Mouse (Mus musculus) intestine, embryonic 16.5 days (tissue): ENCODE data around the gene Lrrc15. TPM values are rescaled to one million over a fixed set of nuclear protein-coding genes. Genes with fewer than 3 reads are reported as not detected.

Experiments
- ATAC-seq: fragments of 200-750 bp; cut with Nextera tagmentation; 2 replicates; pipeline ENCODE4 v1.8.0; 2017; ENCODE audit warnings: moderate TSS enrichment, moderate library complexity
- H3K27ac ChIP-seq: fragments of 300-500 bp; sonication (generic); 2 replicates; pipeline ENCODE4 v1.5.1; 2014; ENCODE audit warnings: mild to moderate bottlenecking, low read length
- H3K27me3 ChIP-seq: fragments of 300-500 bp; sonication (generic); replicated peaks from 2 replicates; pipeline ENCODE4 v1.6.1; 2014; ENCODE audit warnings: low read length, control low read depth, mixed read lengths; ENCODE audit not compliant: control insufficient read depth, insufficient read depth
- H3K36me3 ChIP-seq: fragments of 300-500 bp; sonication (generic); 2 replicates; pipeline ENCODE4 v1.6.1; 2014; ENCODE audit warnings: low read length, control low read depth; ENCODE audit not compliant: control insufficient read depth, insufficient read depth
- H3K4me1 ChIP-seq: fragments of 300-500 bp; sonication (generic); 2 replicates; pipeline ENCODE4 v1.6.1; 2014; ENCODE audit warnings: low read length, control low read depth, mixed read lengths; ENCODE audit not compliant: control insufficient read depth, insufficient read depth
- H3K4me2 ChIP-seq: fragments of 300-500 bp; sonication (generic); 2 replicates; pipeline ENCODE4 v1.6.1; 2014; ENCODE audit warnings: low read depth, low read length, control low read depth
- H3K4me3 ChIP-seq: fragments of 300-500 bp; sonication (generic); 2 replicates; pipeline ENCODE4 v1.5.1; 2014; ENCODE audit warnings: mild to moderate bottlenecking, low read length
- H3K9ac ChIP-seq: fragments of 300-500 bp; sonication (generic); 2 replicates; pipeline ENCODE4 v1.6.1; 2014; ENCODE audit warnings: low read depth, low read length
- H3K9me3 ChIP-seq: fragments of 300-500 bp; sonication (generic); 2 replicates; pipeline ENCODE4 v1.6.1; 2016; ENCODE audit warnings: low read length, control low read depth; ENCODE audit not compliant: control insufficient read depth
- WGBS: fragments of 180-500 bp; shearing (Covaris S2); extraction: QIAGEN DNeasy Blood & Tissue Kit; methylation state at CpG from one replicate; pipeline ENCODE4 v1.1.7; 2014; 5-methylcytosine and 5-hydroxymethylcytosine counted together
- polyA plus RNA-seq: library from polyadenylated mRNA; unstranded; fragments of >200 nt; fragmentation: Nextera tagmentation; extraction: Ambion mirVana; gene quantifications from 2 replicates; pipeline ENCODE4 v1.2.1, GENCODE M21; 2015

Gene Lrrc15
- 0.32 and 0.37 TPM in 2 replicates for polyA plus RNA-seq

GRCm38 (mm10) chr16:30282844-30283495 lies at the start of gene Lrrc15:
Gene Lrrc15, minus strand, starts transcription at chr16:30283256.
- Histone ChIP-seq H3K9ac (peak within 1 kb of the TSS; percentile 55), H3K9me3 (no peaks in the 10 kb centered on the region), H3K4me2 (peak within 1 kb of the TSS; percentile 56), H3K4me1 (peaks cover 26% of the 10 kb centered on the region), H3K4me3 (peak within 1 kb of the TSS; percentile 34), H3K36me3 (no peaks in the 10 kb centered on the region), H3K27me3 (no peaks in the 10 kb centered on the region; the same call in 1 of the 2 replicates), H3K27ac (no peak within 1 kb of the TSS)
- peak; percentile 39; the same call in 1 of the 2 replicates for ATAC-seq
- 5% methylated on average over 34 of the region's 34 CpGs for WGBS

GRCm38 (mm10) chr16:30314236-30314635 lies 31.2 kb upstream of the Lrrc15 start:
- Histone ChIP-seq H3K27ac (no peak overlapping the region), H3K9ac (no peak overlapping the region), H3K4me2 (no peak overlapping the region), H3K4me1 (peaks cover 7% of the 10 kb centered on the region), H3K27me3 (peaks cover 3% of the 10 kb centered on the region; the same call in 1 of the 2 replicates), H3K4me3 (no peak overlapping the region), H3K36me3 (0 out of 2 replicates have a peak, but pooled peaks cover 4% of the 10 kb centered on the region), H3K9me3 (no peaks in the 10 kb centered on the region)
- no peak for ATAC-seq

- peak within 1 kb of the TSS; percentile 64 for H3K4me3 ChIP-seq
- no peak for ATAC-seq
- peak within 1 kb of the TSS; percentile 71 for H3K9ac ChIP-seq
- peak within 1 kb of the TSS; percentile 99 for H3K4me2 ChIP-seq
- no peak within 1 kb of the TSS for H3K27ac ChIP-seq
- peaks cover 14% of the 10 kb centered on the region for H3K4me1 ChIP-seq
- H3K27me3 ChIP-seq = peaks cover 25% of the 10 kb centered on the region; the same call in 1 of the 2 replicates
- H3K36me3 ChIP-seq = no peaks in the 10 kb centered on the region
- no peaks in the 10 kb centered on the region for H3K9me3 ChIP-seq
Observed at GRCm38 (mm10) chr16:30310647-30311046, 27.6 kb upstream of the Lrrc15 start, which contains the start of gene Gp5. Gene Gp5, minus strand, starts transcription at chr16:30310779.

- Histone ChIP-seq H3K27ac (no peak overlapping the region), H3K36me3 (no peaks in the 10 kb centered on the region), H3K9me3 (no peaks in the 10 kb centered on the region), H3K4me2 (0 out of 2 replicates have a peak overlapping the region, but pooled peaks have one; percentile 99), H3K9ac (no peak overlapping the region), H3K4me1 (peaks cover 14% of the 10 kb centered on the region), H3K4me3 (no peak overlapping the region), H3K27me3 (peaks cover 25% of the 10 kb centered on the region; the same call in 1 of the 2 replicates)
- WGBS = 54% methylated on average over 8 of the region's 8 CpGs
- peak; percentile 57 for ATAC-seq
Observed at GRCm38 (mm10) chr16:30310171-30310515, 27.1 kb upstream of the Lrrc15 start.

- H3K9ac ChIP-seq = peak overlapping the region; percentile 71
- H3K4me2 ChIP-seq = peak overlapping the region; percentile 99
- H3K36me3 ChIP-seq = no peaks in the 10 kb centered on the region
- peaks cover 14% of the 10 kb centered on the region for H3K4me1 ChIP-seq
- ATAC-seq = peak; percentile 25
- peak overlapping the region; percentile 64 for H3K4me3 ChIP-seq
- peaks cover 25% of the 10 kb centered on the region; the same call in 1 of the 2 replicates for H3K27me3 ChIP-seq
- no peak overlapping the region for H3K27ac ChIP-seq
- WGBS = 6% methylated on average over 34 of the region's 34 CpGs
- H3K9me3 ChIP-seq = no peaks in the 10 kb centered on the region
Observed at GRCm38 (mm10) chr16:30309395-30310170, 26.5 kb upstream of the Lrrc15 start.

- Histone ChIP-seq H3K4me2 (peak overlapping the region; percentile 99), H3K27ac (no peak overlapping the region), H3K36me3 (no peaks in the 10 kb centered on the region), H3K4me3 (peak overlapping the region; percentile 64), H3K4me1 (peaks cover 14% of the 10 kb centered on the region), H3K9ac (peak overlapping the region; percentile 71), H3K9me3 (no peaks in the 10 kb centered on the region), H3K27me3 (peaks cover 25% of the 10 kb centered on the region; the same call in 1 of the 2 replicates)
- WGBS = under 1% methylated on average over 72 of the region's 72 CpGs
- ATAC-seq = peak; percentile 80
Observed at GRCm38 (mm10) chr16:30308616-30309394, 25.7 kb upstream of the Lrrc15 start.

GRCm38 (mm10) chr16:30307961-30308615 lies 25.0 kb upstream of the Lrrc15 start:
- 21% methylated on average over 29 of the region's 29 CpGs for WGBS
- Histone ChIP-seq H3K36me3 (no peaks in the 10 kb centered on the region), H3K27ac (no peak overlapping the region), H3K4me1 (peaks cover 14% of the 10 kb centered on the region), H3K9ac (peak overlapping the region; percentile 71), H3K4me3 (peak overlapping the region; percentile 64), H3K27me3 (peaks cover 25% of the 10 kb centered on the region; the same call in 1 of the 2 replicates), H3K4me2 (peak overlapping the region; percentile 99), H3K9me3 (no peaks in the 10 kb centered on the region)
- no peak for ATAC-seq

GRCm38 (mm10) chr16:30307306-30307705 lies 24.2 kb upstream of the Lrrc15 start:
- H3K9me3 ChIP-seq = no peaks in the 10 kb centered on the region
- H3K9ac ChIP-seq = no peak overlapping the region
- no peak overlapping the region for H3K4me2 ChIP-seq
- peaks cover 25% of the 10 kb centered on the region; the same call in 1 of the 2 replicates for H3K27me3 ChIP-seq
- H3K27ac ChIP-seq = no peak overlapping the region
- 55% methylated on average over 12 of the region's 12 CpGs for WGBS
- no peak overlapping the region for H3K4me3 ChIP-seq
- peaks cover 14% of the 10 kb centered on the region for H3K4me1 ChIP-seq
- no peaks in the 10 kb centered on the region for H3K36me3 ChIP-seq
- ATAC-seq = no peak
